Mouse (Mus musculus) brain, adult 2 months (tissue): Measurements from ENCODE around the gene Cfap65.

Experiments
- DNase-seq: peaks from one replicate; pipeline ENCODE4 v3.0.0; 2011; ENCODE audit warnings: low read depth, low spot score

The Cfap65 gene

GRCm38 (mm10) chr1:74882828-74883227 lies 52.6 kb downstream of the Cfap65 start:
- DNase-seq: no peak

- DNase-seq: peak; percentile 53
These were observed 53.2 kb downstream of the Cfap65 start for GRCm38 (mm10) chr1:74882055-74882734.

GRCm38 (mm10) chr1:74880785-74881360 lies 54.5 kb downstream of the Cfap65 start:
- peak; percentile 85 for DNase-seq

GRCm38 (mm10) chr1:74877199-74877598 lies 58.2 kb downstream of the Cfap65 start:
- DNase-seq: no peak

GRCm38 (mm10) chr1:74872218-74872617 lies 63.2 kb downstream of the Cfap65 start:
- DNase-seq: peak; percentile 74

- no peak for DNase-seq
These were observed 73.6 kb downstream of the Cfap65 start for GRCm38 (mm10) chr1:74861783-74862182.

GRCm38 (mm10) chr1:74859223-74859984 lies 76.0 kb downstream of the Cfap65 start:
- DNase-seq: peak; percentile 77

GRCm38 (mm10) chr1:74858805-74859204 lies 76.6 kb downstream of the Cfap65 start:
- no peak for DNase-seq

GRCm38 (mm10) chr1:74858171-74858719 lies 77.2 kb downstream of the Cfap65 start:
- DNase-seq: peak; percentile 99

- DNase-seq: no peak
These were observed 77.7 kb downstream of the Cfap65 start for GRCm38 (mm10) chr1:74857677-74858076.

GRCm38 (mm10) chr1:74857201-74857600 lies 78.2 kb downstream of the Cfap65 start:
- DNase-seq: peak; percentile 40

GRCm38 (mm10) chr1:74856791-74857190 lies 78.6 kb downstream of the Cfap65 start:
- peak; percentile 64 for DNase-seq

- no peak for DNase-seq
These were observed 79.0 kb downstream of the Cfap65 start for GRCm38 (mm10) chr1:74856439-74856720.

GRCm38 (mm10) chr1:74855651-74856438 lies 79.6 kb downstream of the Cfap65 start:
- peak; percentile 62 for DNase-seq

- DNase-seq: peak; percentile 31
These were observed 80.2 kb downstream of the Cfap65 start for GRCm38 (mm10) chr1:74855156-74855555.

- DNase-seq: peak; percentile 99
These were observed 80.9 kb downstream of the Cfap65 start, which contains the start of gene Cdk5r2 for GRCm38 (mm10) chr1:74854306-74855056. Gene Cdk5r2, plus strand, starts transcription at chr1:74854934.
